Mouse (Mus musculus): ENCODE data around the gene Brf1.

- TF ChIP-seq CTCF (IDR thresholded peaks at IDR 0.05; ENCODE audit: control insufficient read depth, insufficient read depth, insufficient read length) (no peak), USF1 (IDR thresholded peaks at IDR 0.05; ENCODE audit: low read depth) (no peak), MAX (IDR thresholded peaks at IDR 0.05) (no peak), MYOD1 (IDR thresholded peaks at IDR 0.05; ENCODE audit: control insufficient read depth, insufficient read length, low read depth) (no peak)
Measured at GRCm38 (mm10) chr12:112922541-112922940, 78.0 kb downstream of the Brf1 start.

All from C2C12 (cell line).